Mouse (Mus musculus): ENCODE data around the gene Mpeg1. TPM values are rescaled to one million over a fixed set of nuclear protein-coding genes. Genes with fewer than 3 reads are reported as not detected.

Mpeg1 gene
- polyA plus RNA-seq, 1 experiment from 2014 or later = 1.3 TPM

DNA sequence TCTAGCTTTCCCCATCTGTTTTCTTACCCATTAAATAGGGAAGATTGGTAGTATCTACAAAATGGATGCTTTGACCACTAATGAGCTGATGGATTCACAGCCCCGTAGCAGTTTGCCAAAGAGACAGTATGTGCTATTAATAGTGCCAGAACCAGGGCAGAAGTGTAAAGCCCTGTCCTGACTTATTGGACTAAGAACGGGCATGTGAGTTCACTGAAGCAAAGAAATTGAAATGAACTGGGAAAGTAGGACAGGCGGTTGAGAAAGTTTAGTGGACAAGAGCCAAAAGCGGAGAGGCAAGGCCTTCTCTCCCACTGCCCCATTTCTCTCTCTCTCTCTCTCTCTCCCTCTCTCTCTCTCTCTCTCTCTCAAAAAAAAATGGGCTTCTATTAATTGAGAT is 23.6 kb downstream of the Mpeg1 start:
- peaks cover 15% of the 10 kb centered on the region; the same call in 1 of the 2 replicates for H3K4me1 ChIP-seq (ENCODE audit: control insufficient read depth, insufficient read depth, low read length)
- WGBS = 85% methylated on average over 4 of the region's 4 CpGs
- no peak overlapping the region for H3K9ac ChIP-seq (replicated peaks; ENCODE audit: low read depth, low read length)
- ATAC-seq (ENCODE audit: insufficient number of reproducible peaks, insufficient read depth, low FRiP score, low read depth) = no peak
- H3K27ac ChIP-seq (ENCODE audit: low read length) = no peak overlapping the region
- no peak overlapping the region for H3K4me2 ChIP-seq (replicated peaks; ENCODE audit: low read depth, low read length)
- no peaks in the 10 kb centered on the region for H3K27me3 ChIP-seq (ENCODE audit: control insufficient read depth, insufficient read depth, low read length)
- H3K4me3 ChIP-seq (ENCODE audit: low read depth, low read length) = no peak overlapping the region
- H3K9me3 ChIP-seq (ENCODE audit: control insufficient read depth, low read depth, low read length) = no peaks in the 10 kb centered on the region
- peaks cover 44% of the 10 kb centered on the region; the same call in 1 of the 2 replicates for H3K36me3 ChIP-seq (ENCODE audit: control insufficient read depth, insufficient read depth, low read length)

DNA sequence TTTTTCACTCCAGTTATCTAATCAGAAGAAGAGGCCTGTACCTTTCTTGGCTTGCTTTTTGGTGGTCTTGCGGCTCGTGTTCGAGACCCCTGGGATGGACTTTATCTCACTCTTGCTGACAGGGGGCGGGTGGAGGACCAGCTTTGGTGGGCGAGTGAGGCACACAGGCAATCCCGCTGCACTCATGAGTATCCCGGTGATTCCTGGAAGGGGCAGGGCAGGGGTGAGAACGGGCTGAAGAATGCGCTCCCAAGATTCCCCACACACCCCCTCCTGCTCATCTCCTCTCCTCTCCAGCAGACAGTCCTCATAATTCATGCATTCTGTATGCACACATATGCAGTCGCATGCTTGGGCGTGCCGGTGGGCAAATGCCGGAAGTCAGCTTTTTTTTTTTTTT is 24.6 kb downstream of the Mpeg1 start:
- Histone ChIP-seq H3K9me3 (ENCODE audit: control insufficient read depth, low read depth, low read length) (no peaks in the 10 kb centered on the region), H3K36me3 (ENCODE audit: control insufficient read depth, insufficient read depth, low read length) (peaks cover 47% of the 10 kb centered on the region), H3K27me3 (ENCODE audit: control insufficient read depth, insufficient read depth, low read length) (no peaks in the 10 kb centered on the region), H3K4me2 (replicated peaks; ENCODE audit: low read depth, low read length) (no peak overlapping the region), H3K4me1 (ENCODE audit: control insufficient read depth, insufficient read depth, low read length) (peaks cover 17% of the 10 kb centered on the region; the same call in 1 of the 2 replicates), H3K9ac (replicated peaks; ENCODE audit: low read depth, low read length) (no peak overlapping the region), H3K4me3 (ENCODE audit: low read depth, low read length) (no peak overlapping the region), H3K27ac (ENCODE audit: low read length) (no peak overlapping the region)
- ATAC-seq (ENCODE audit: insufficient number of reproducible peaks, insufficient read depth, low FRiP score, low read depth) = no peak
- WGBS = 87% methylated on average over 13 of the region's 13 CpGs

DNA sequence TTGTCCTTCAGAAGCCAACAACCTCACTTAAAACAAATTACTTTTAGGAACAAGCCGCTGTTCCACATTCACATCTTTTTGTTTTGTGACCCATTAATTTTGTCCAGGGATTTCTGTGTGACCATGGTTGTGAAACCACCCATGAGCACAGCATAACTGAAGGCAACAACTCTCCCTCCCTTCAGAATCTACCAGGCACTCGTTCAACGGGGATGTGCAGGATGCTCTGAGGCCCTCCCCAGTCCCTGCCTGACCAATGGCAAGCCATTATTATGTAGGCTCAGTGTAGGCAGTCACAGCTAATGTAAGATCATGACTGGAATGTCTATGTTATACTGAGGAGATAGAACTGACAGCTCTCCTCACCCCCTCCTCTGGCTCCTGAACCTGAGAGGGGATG is 25.1 kb downstream of the Mpeg1 start:
- Histone ChIP-seq H3K36me3 (ENCODE audit: control insufficient read depth, insufficient read depth, low read length) (peaks cover 46% of the 10 kb centered on the region), H3K4me1 (ENCODE audit: control insufficient read depth, insufficient read depth, low read length) (peaks cover 17% of the 10 kb centered on the region; the same call in 1 of the 2 replicates), H3K4me2 (replicated peaks; ENCODE audit: low read depth, low read length) (no peak overlapping the region), H3K9me3 (ENCODE audit: control insufficient read depth, low read depth, low read length) (no peaks in the 10 kb centered on the region), H3K27ac (ENCODE audit: low read length) (no peak overlapping the region), H3K9ac (replicated peaks; ENCODE audit: low read depth, low read length) (no peak overlapping the region), H3K4me3 (ENCODE audit: low read depth, low read length) (no peak overlapping the region), H3K27me3 (ENCODE audit: control insufficient read depth, insufficient read depth, low read length) (no peaks in the 10 kb centered on the region)
- 73% methylated on average over 3 of the region's 3 CpGs for WGBS
- ATAC-seq (ENCODE audit: insufficient number of reproducible peaks, insufficient read depth, low FRiP score, low read depth) = no peak

DNA sequence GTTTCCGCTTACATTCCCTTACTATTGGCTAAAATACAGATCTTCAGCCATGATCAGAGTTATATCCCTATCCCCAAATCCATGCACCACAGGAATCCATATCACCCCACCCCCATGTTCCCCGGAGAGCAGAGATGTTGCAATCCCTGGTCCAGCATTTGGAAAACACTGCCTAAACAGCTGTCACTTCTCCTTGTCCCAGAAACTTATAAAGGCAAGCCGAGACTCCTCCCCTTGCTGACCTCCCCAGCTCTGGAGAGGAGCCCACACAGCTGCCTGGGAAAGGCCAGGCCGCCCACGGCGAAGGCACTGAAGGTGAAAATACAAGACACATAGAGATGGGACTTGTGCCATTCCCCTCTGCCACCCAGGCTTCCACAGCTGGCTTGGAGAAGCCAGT is 26.3 kb downstream of the Mpeg1 start:
- peaks cover 17% of the 10 kb centered on the region; the same call in 1 of the 2 replicates for H3K4me1 ChIP-seq (ENCODE audit: control insufficient read depth, insufficient read depth, low read length)
- peak overlapping the region; percentile 52; the same call in 1 of the 2 replicates for H3K27ac ChIP-seq (ENCODE audit: low read length)
- no peaks in the 10 kb centered on the region for H3K9me3 ChIP-seq (ENCODE audit: control insufficient read depth, low read depth, low read length)
- 65% methylated on average over 6 of the region's 6 CpGs for WGBS
- H3K4me3 ChIP-seq (ENCODE audit: low read depth, low read length) = no peak overlapping the region
- peaks cover 39% of the 10 kb centered on the region for H3K36me3 ChIP-seq (ENCODE audit: control insufficient read depth, insufficient read depth, low read length)
- no peak overlapping the region for H3K4me2 ChIP-seq (replicated peaks; ENCODE audit: low read depth, low read length)
- peak; percentile 31; the same call in 1 of the 2 replicates for ATAC-seq (ENCODE audit: insufficient number of reproducible peaks, insufficient read depth, low FRiP score, low read depth)
- H3K9ac ChIP-seq (replicated peaks; ENCODE audit: low read depth, low read length) = no peak overlapping the region
- H3K27me3 ChIP-seq (ENCODE audit: control insufficient read depth, insufficient read depth, low read length) = no peaks in the 10 kb centered on the region

DNA sequence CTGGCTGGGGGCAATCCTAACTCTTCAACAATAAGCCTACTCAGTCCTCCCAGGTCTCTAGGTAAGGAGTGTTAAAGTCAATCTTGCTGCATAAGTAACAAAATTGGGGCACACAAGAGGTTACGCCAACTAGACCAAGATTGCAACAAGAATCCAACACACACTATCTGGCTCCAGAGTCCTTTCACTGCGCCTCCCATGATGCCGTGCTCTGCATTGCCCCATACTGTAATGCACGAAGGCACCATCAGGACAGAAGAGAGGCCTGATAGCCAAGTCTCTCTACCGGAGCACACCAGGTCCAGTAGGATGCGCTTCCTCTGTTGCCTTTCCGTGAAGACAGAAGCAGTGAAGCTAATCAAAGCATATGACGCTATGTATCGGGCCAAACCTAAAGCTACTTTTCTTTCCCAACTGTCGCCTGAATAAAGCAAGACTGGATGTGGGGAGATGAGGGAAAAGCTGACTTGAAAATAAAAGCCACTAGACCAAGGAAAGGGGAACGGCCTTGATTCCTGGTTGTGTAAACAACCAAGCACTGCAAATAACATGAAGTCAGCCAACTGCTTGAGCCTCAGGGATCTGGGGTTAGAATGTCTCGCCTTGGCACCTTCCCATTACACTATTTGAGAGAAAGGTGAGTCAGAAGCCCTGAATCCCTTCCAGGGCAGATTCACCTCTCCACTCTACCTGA is 27.1 kb downstream of the Mpeg1 start:
- Histone ChIP-seq H3K36me3 (ENCODE audit: control insufficient read depth, insufficient read depth, low read length) (peaks cover 36% of the 10 kb centered on the region), H3K9ac (replicated peaks; ENCODE audit: low read depth, low read length) (no peak overlapping the region), H3K9me3 (ENCODE audit: control insufficient read depth, low read depth, low read length) (no peaks in the 10 kb centered on the region), H3K4me3 (ENCODE audit: low read depth, low read length) (no peak overlapping the region), H3K27ac (ENCODE audit: low read length) (peak overlapping the region; percentile 94), H3K4me2 (replicated peaks; ENCODE audit: low read depth, low read length) (peak overlapping the region; percentile 14; the same call in 1 of the 2 replicates), H3K4me1 (ENCODE audit: control insufficient read depth, insufficient read depth, low read length) (peaks cover 17% of the 10 kb centered on the region; the same call in 1 of the 2 replicates), H3K27me3 (ENCODE audit: control insufficient read depth, insufficient read depth, low read length) (no peaks in the 10 kb centered on the region)
- 80% methylated on average over 12 of the region's 12 CpGs for WGBS
- ATAC-seq (ENCODE audit: insufficient number of reproducible peaks, insufficient read depth, low FRiP score, low read depth) = no peak

DNA sequence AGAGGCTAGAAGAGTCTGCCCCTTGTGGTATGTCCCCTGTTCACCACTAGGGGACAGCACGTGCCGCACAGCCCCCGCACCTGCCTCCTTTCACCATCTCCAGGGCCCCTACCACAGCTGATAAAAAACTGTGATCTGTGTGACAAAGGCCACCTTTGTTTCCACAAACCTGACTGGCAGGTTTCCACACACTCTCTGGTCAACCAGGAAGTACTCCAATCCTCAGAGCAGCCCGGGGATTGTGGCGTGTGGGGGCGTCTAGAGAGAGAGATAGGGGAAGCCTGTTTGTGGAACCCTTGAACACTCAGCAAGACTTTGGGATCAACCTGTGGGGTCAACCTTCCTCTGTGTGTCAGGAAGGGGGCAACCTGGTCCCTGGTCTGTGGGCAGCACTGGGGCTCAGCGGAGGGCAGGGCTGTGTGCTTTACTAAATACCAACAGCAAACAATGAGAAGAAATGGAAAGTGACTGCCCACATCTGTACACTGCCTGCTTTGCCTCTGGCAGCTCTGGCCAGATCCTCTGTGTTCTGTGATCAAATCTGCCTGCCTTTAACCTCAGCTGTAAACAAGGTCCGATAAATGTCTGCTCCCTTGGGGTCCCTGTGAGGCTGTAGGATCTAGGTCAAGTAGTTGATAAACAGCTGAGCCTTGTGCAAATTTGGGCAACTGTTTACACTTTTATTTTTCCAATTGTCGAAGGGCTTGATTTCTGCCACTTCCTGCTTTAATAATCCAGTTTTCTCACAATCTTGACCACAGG is 27.8 kb downstream of the Mpeg1 start:
- 25% methylated on average over 9 of the region's 9 CpGs for WGBS
- peak; percentile 86 for ATAC-seq (ENCODE audit: insufficient number of reproducible peaks, insufficient read depth, low FRiP score, low read depth)

DNA sequence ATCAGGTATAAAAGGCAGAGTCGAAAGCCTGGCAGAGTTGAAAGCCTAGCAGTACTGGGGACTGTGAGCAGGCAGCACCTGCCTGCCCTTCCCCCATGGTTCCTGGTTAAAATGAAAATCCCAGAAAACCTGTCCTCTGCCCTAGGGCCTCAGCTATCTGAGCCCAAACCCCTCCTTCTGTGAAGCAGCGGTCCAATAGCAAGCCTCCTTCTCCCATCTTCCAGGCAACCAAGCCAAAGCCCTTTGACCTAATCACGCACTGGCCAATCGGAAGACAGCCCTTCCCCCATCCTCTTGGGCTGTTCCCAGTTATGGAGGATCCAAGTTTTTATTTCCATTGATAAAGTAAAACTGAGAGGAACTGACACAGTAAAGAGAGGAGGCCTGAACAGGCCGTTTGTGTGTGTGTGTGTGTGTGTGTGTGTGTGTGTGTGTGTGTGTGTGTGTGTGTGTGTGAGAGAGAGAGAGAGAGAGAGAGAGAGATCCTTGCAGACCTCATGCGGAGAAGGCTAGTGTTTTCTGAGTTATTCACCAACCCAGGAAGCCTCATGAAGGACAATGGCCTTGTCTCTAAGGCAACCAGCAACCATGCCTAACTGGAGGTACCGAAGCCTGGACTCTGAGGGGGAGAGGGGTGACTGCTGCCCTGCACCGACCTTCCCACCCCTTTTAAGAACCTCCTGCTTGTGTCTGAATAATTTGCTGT is 28.5 kb downstream of the Mpeg1 start:
- H3K4me1 ChIP-seq (ENCODE audit: control insufficient read depth, insufficient read depth, low read length) = peaks cover 17% of the 10 kb centered on the region; the same call in 1 of the 2 replicates
- peak; percentile 78 for ATAC-seq (ENCODE audit: insufficient number of reproducible peaks, insufficient read depth, low FRiP score, low read depth)
- no peak overlapping the region for H3K4me3 ChIP-seq (ENCODE audit: low read depth, low read length)
- H3K36me3 ChIP-seq (ENCODE audit: control insufficient read depth, insufficient read depth, low read length) = peaks cover 32% of the 10 kb centered on the region
- no peak overlapping the region; the same call in 1 of the 2 replicates for H3K4me2 ChIP-seq (replicated peaks; ENCODE audit: low read depth, low read length)
- H3K9ac ChIP-seq (replicated peaks; ENCODE audit: low read depth, low read length) = no peak overlapping the region
- no peaks in the 10 kb centered on the region for H3K27me3 ChIP-seq (ENCODE audit: control insufficient read depth, insufficient read depth, low read length)
- H3K9me3 ChIP-seq (ENCODE audit: control insufficient read depth, low read depth, low read length) = no peaks in the 10 kb centered on the region
- peak overlapping the region; percentile 94 for H3K27ac ChIP-seq (ENCODE audit: low read length)
- WGBS = 32% methylated on average over 8 of the region's 8 CpGs

More for the DNA sequence above, 27.8 kb downstream of the Mpeg1 start:
- H3K4me2 ChIP-seq (replicated peaks; ENCODE audit: low read depth, low read length) = peak overlapping the region; percentile 18
- no peak overlapping the region for H3K4me3 ChIP-seq (ENCODE audit: low read depth, low read length)
- no peaks in the 10 kb centered on the region for H3K27me3 ChIP-seq (ENCODE audit: control insufficient read depth, insufficient read depth, low read length)
- H3K9me3 ChIP-seq (ENCODE audit: control insufficient read depth, low read depth, low read length) = no peaks in the 10 kb centered on the region
- H3K27ac ChIP-seq (ENCODE audit: low read length) = peak overlapping the region; percentile 94
- no peak overlapping the region for H3K9ac ChIP-seq (replicated peaks; ENCODE audit: low read depth, low read length)
- peaks cover 32% of the 10 kb centered on the region for H3K36me3 ChIP-seq (ENCODE audit: control insufficient read depth, insufficient read depth, low read length)
- peaks cover 17% of the 10 kb centered on the region; the same call in 1 of the 2 replicates for H3K4me1 ChIP-seq (ENCODE audit: control insufficient read depth, insufficient read depth, low read length)

Measured in stomach, embryonic 14.5 days (tissue).